Mouse (Mus musculus) embryonic facial prominence, embryonic 13.5 days (tissue): ENCODE measurements around the gene Pttg1ip. TPM values are rescaled to one million over a fixed set of nuclear protein-coding genes. Genes with fewer than 3 reads are reported as not detected.

Experiments used
- ATAC-seq: fragments of 200-750 bp; cut with Nextera tagmentation; 2 replicates; pipeline ENCODE4 v1.8.0; 2017; ENCODE audit warnings: low read depth; ENCODE audit not compliant: insufficient number of reproducible peaks, insufficient read depth, low FRiP score, low TSS enrichment
- H3K27ac ChIP-seq: fragments of 300-500 bp; sonication (generic); 2 replicates; pipeline ENCODE4 v1.5.1; 2015; ENCODE audit warnings: moderate library complexity, mild to moderate bottlenecking, inconsistent platforms
- H3K27me3 ChIP-seq: fragments of 300-500 bp; sonication (generic); 2 replicates; pipeline ENCODE4 v1.6.1; 2015; ENCODE audit warnings: mild to moderate bottlenecking, inconsistent platforms
- H3K36me3 ChIP-seq: fragments of 300-500 bp; sonication (generic); 2 replicates; pipeline ENCODE4 v1.6.1; 2015; ENCODE audit warnings: mild to moderate bottlenecking, inconsistent platforms
- H3K4me1 ChIP-seq: fragments of 300-500 bp; sonication (generic); 2 replicates; pipeline ENCODE4 v1.6.1; 2015; ENCODE audit warnings: inconsistent platforms
- H3K4me2 ChIP-seq: fragments of 300-500 bp; sonication (generic); 2 replicates; pipeline ENCODE4 v1.6.1; 2015; ENCODE audit warnings: moderate library complexity, mild to moderate bottlenecking, inconsistent platforms
- H3K4me3 ChIP-seq: fragments of 300-500 bp; sonication (generic); 2 replicates; pipeline ENCODE4 v1.5.1; 2015; ENCODE audit warnings: mild to moderate bottlenecking, inconsistent platforms
- H3K9ac ChIP-seq: fragments of 300-500 bp; sonication (generic); 2 replicates; pipeline ENCODE4 v1.6.1; 2015; ENCODE audit warnings: mild to moderate bottlenecking, inconsistent platforms
- H3K9me3 ChIP-seq: fragments of 300-500 bp; sonication (generic); 2 replicates; pipeline ENCODE4 v1.6.1; 2016; ENCODE audit warnings: inconsistent platforms
- WGBS: fragments of 180-500 bp; shearing (Covaris S2); methylation state at CpG from one replicate; pipeline ENCODE4 v1.1.7; 2015; ENCODE audit warnings: mixed read lengths; 5-methylcytosine and 5-hydroxymethylcytosine counted together
- microRNA counts: library from miRNA; unstranded; fragments of <30 nt; microRNA quantifications from one replicate; lab custom pipeline; 2016
- microRNA-seq: library from miRNA; unstranded; fragments of <30 nt; microRNA quantifications from one replicate; pipeline ENCODE4, GENCODE M21; 2016
- polyA plus RNA-seq: library from polyadenylated mRNA; unstranded; fragments of >200 nt; fragmentation: Nextera tagmentation; extraction: Ambion mirVana; gene quantifications from 2 replicates; pipeline ENCODE4 v1.2.1, GENCODE M21; 2015

Gene Pttg1ip
- polyA plus RNA-seq, 1 experiment from 2014 or later, result 104 TPM

- H3K27ac ChIP-seq, result no peak overlapping the region
- ATAC-seq, result no peak
- no peak overlapping the region for H3K4me3 ChIP-seq
- peaks cover 11% of the 10 kb centered on the region; the same call in 1 of the 2 replicates for H3K4me1 ChIP-seq
- no peaks in the 10 kb centered on the region for H3K27me3 ChIP-seq
- 85% methylated on average over 8 of the region's 8 CpGs for WGBS
- H3K9ac ChIP-seq, result no peak overlapping the region
- H3K9me3 ChIP-seq, result no peaks in the 10 kb centered on the region
- H3K36me3 ChIP-seq, result peaks cover 44% of the 10 kb centered on the region
- H3K4me2 ChIP-seq, result no peak overlapping the region
These were observed 66.4 kb downstream of the Pttg1ip start for GRCm38 (mm10) chr10:77647901-77648300.

MicroRNAs encoded within 50 kb of the gene (microRNA counts, 519-probe panel; counts per million panel counts)
- 236 counts per million, percentile 44 among the panel's probes with 10 or more counts for microRNA mmu-miR-1930 (lab: Ali Mortazavi, UCI)

Small RNA genes lying within 50 kb of the gene (microRNA-seq; reads per million reads assigned to microRNA genes)
- gene Mir1930, result 11.5 reads per million, percentile 28 among the genes with 10 or more reads in this experiment

Other genes starting within 250 kb of the Pttg1ip start
- gene Adarb1, start 163.4 kb upstream of the Pttg1ip start, polyA plus RNA-seq, result 4.4 and 6.4 TPM in 2 replicates
- 38.4 and 41.5 TPM in 2 replicates for gene Fam207a, start 65.9 kb upstream of the Pttg1ip start, polyA plus RNA-seq
- gene Itgb2, start 51.5 kb upstream of the Pttg1ip start, polyA plus RNA-seq, result 1.3 TPM in 2 replicates
- 393 and 397 TPM in 2 replicates for gene Sumo3, start 24.4 kb downstream of the Pttg1ip start, polyA plus RNA-seq
- 2.6 and 4.1 TPM in 2 replicates for gene Gm49325, start 24.5 kb downstream of the Pttg1ip start, polyA plus RNA-seq
- gene Ube2g2, start 40.6 kb downstream of the Pttg1ip start, polyA plus RNA-seq, result 76.4 and 80.3 TPM in 2 replicates
- gene Tspear, start 104.8 kb downstream of the Pttg1ip start, polyA plus RNA-seq, result 1.3 and 2.2 TPM in 2 replicates
- gene Gm19402, start 109.0 kb downstream of the Pttg1ip start, polyA plus RNA-seq, result not detected in 2 replicates
- gene Gm9508, start 115.5 kb downstream of the Pttg1ip start, polyA plus RNA-seq, result not detected in 2 replicates
- not detected in 2 replicates for gene Gm10272, start 124.9 kb downstream of the Pttg1ip start, polyA plus RNA-seq
- gene Gm10024, start 129.7 kb downstream of the Pttg1ip start, polyA plus RNA-seq, result 0.72 and 1.5 TPM in 2 replicates
- not detected in 2 replicates for gene Gm10142, start 134.1 kb downstream of the Pttg1ip start, polyA plus RNA-seq
- gene Krtap12-1, start 138.9 kb downstream of the Pttg1ip start, polyA plus RNA-seq, result not detected in 2 replicates
- not detected in 2 replicates for gene Gm10100, start 144.8 kb downstream of the Pttg1ip start, polyA plus RNA-seq
- gene Gm18596, start 160.9 kb downstream of the Pttg1ip start, polyA plus RNA-seq, result not detected in 2 replicates
- 0.42 TPM in 1 of 2 replicates, not detected in the other for gene Gm9736, start 169.6 kb downstream of the Pttg1ip start, polyA plus RNA-seq
- gene Gm3233, start 178.0 kb downstream of the Pttg1ip start, polyA plus RNA-seq, result not detected in 2 replicates
- gene Gm3238, start 189.6 kb downstream of the Pttg1ip start, polyA plus RNA-seq, result not detected in 2 replicates
- gene Gm7138, start 195.2 kb downstream of the Pttg1ip start, polyA plus RNA-seq, result not detected in 2 replicates
- not detected in 2 replicates for gene Gm3250, start 200.8 kb downstream of the Pttg1ip start, polyA plus RNA-seq
- not detected in 2 replicates for gene Gm7137, start 206.5 kb downstream of the Pttg1ip start, polyA plus RNA-seq
- not detected in 2 replicates for gene Gm9639, start 213.4 kb downstream of the Pttg1ip start, polyA plus RNA-seq
- not detected in 2 replicates for gene Gm19668, start 217.4 kb downstream of the Pttg1ip start, polyA plus RNA-seq
- not detected in 2 replicates for gene Gm9507, start 230.1 kb downstream of the Pttg1ip start, polyA plus RNA-seq
- not detected in 2 replicates for gene Gm2696, start 233.0 kb downstream of the Pttg1ip start, polyA plus RNA-seq
- not detected in 2 replicates for gene Krtap10-4, start 245.4 kb downstream of the Pttg1ip start, polyA plus RNA-seq